Mouse (Mus musculus) thymus, postnatal 14 days (tissue): ENCODE measurements around the gene Wdr38.
"Not testable (repeated sequence)": the region's sequence is repeated elsewhere in the genome, so short reads cannot be mapped to it uniquely, and the experiment has no call there.

Experiments used
- DNase-seq: peaks from one replicate; pipeline ENCODE4 v3.0.0; 2021

Gene Wdr38

GRCm38 (mm10) chr2:38999381-38999780 lies 2.1 kb downstream of the Wdr38 start:
- no peak for DNase-seq

GRCm38 (mm10) chr2:38999910-39000586 lies 2.8 kb downstream of the Wdr38 start:
- no peak for DNase-seq

- no peak for DNase-seq
These were observed 3.3 kb downstream of the Wdr38 start for GRCm38 (mm10) chr2:39000587-39000919.

- DNase-seq: no peak
These were observed 4.6 kb downstream of the Wdr38 start for GRCm38 (mm10) chr2:39001866-39002265.

- no peak for DNase-seq
These were observed 5.8 kb downstream of the Wdr38 start for GRCm38 (mm10) chr2:39003106-39003505.

GRCm38 (mm10) chr2:39003512-39003911 lies 6.2 kb downstream of the Wdr38 start:
- DNase-seq: no peak

- peak; percentile 35 for DNase-seq
These were observed 7.1 kb downstream of the Wdr38 start for GRCm38 (mm10) chr2:39004372-39004771.

- peak; percentile 94 for DNase-seq
These were observed 7.7 kb downstream of the Wdr38 start, which contains the start of gene Arpc5l for GRCm38 (mm10) chr2:39004880-39005435. Gene Arpc5l (plus strand): TSS chr2:39005348.

DNA sequence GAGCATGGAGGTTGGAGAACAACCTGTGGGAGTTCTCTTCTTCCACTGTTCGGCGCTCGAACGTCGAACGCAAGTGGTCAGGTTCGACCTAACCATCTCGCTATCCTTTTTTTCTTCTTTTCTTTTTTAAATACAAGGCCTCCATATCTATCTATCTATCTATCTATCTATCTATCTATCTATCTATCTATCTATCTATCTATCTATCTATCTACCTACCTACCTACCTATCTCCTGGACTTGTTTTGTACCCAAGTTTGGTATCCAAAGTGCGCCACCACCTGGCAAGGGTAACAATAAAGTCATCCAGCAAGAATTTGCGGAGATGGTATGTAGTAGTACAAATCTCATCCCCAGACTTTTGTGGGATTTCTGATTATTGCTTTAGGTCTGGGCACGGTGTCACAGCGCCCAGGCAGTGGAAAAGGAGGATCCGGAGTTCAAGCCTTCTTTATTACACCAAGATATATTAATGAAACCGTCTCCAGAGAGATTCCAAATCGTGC lies 8.4 kb downstream of the Wdr38 start, which contains the start of gene Rpl35:
Gene Rpl35 (minus strand): TSS at position 51 of the 506 bp plus-strand sequence.
- peak; percentile 73 for DNase-seq

DNA sequence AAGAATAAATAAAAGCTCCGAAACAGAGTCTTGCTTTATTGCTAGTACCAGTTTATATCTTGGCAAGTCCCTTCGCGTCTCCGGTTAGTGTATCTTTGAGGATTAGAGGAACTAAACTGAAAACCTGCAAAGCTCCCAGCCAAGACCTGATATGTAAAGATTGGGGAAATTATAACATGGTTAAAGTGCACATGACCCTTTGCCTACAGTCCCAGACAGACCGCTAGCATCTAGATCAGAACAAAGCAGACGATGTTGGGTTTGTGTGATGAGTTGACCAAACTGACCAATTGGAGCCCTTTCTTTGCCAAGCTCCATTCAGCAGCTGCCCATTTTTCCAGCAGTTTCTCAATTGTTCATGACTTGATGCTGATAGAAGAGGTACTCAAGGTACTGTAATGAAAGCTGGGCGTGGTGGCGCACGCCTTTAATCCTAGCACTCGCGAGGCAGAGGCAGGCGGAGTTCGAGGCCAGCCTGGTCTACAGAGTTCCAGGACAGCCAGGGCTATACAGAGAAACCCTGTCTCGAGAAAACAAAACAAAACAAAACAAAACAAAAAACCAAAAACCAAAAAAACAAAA lies 9.0 kb downstream of the Wdr38 start:
- DNase-seq: no peak

DNA sequence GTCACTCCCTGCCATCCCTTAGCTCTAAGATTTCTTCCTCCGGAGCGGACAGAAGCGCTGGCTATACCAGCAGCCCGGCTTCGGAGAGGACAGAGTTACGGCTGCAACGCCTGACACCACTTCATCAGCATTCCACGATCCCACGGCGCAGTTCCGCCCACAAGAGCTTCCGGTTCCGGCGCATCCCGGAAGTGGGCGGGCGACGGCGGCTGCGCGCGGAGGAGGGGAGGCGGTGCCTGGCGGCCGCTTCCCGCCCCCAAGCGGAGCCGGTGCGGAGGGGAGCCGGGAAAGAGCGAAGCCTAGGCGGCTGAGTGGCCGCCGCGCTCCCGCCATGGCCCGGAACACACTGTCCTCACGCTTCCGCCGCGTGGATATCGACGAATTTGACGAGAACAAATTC lies 10.6 kb downstream of the Wdr38 start:
- peak; percentile 96 for DNase-seq

DNA sequence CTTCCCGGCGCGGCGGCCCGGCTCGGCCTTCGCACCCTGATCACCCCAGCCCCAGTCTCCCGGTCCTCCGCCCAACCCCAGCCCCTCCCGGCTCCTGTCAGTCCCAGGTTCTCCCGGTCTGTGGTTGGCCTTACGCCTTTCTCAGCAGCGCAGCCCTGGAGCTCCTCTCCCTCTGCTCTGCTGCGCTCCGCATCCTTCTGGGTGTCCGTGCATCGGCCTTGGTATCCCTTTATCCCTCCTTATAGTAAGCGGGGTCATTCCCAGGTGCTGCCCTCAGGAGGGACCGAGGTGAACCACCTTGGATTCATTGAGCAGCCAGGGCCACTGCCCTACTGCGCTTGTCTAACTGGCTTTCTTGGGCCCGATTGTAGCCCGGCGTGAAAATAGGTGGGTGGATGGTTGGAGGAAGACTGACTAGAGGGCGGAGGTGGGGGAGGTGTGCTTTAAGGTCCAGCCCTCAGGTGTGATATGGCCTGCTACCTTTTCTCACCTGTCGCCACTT lies 11.1 kb downstream of the Wdr38 start:
- DNase-seq: peak; percentile 49

GRCm38 (mm10) chr2:39008954-39009365 lies 11.7 kb downstream of the Wdr38 start:
- DNase-seq: peak; percentile 85

DNA sequence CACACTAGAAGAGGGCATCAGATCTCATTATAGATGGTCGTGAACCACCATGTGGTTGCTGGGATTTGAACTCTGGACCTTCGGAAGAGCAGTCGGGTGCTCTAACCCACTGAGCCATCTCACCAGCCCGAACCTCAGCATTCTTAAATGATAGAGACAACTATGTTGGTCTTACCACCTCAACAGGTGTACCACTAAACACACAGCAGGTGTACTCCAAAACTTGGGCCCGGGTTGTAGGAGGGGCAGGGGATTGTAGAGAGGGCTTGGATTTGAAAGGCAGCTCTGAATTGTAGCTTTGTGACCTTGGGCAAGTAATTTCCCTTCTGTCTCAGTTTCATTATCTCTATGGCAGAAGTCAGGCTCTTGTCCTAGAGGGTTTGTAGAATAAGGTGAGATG lies 12.9 kb downstream of the Wdr38 start:
- not testable (repeated sequence) for DNase-seq

GRCm38 (mm10) chr2:39011264-39011663 lies 14.0 kb downstream of the Wdr38 start:
- DNase-seq: no peak

DNA sequence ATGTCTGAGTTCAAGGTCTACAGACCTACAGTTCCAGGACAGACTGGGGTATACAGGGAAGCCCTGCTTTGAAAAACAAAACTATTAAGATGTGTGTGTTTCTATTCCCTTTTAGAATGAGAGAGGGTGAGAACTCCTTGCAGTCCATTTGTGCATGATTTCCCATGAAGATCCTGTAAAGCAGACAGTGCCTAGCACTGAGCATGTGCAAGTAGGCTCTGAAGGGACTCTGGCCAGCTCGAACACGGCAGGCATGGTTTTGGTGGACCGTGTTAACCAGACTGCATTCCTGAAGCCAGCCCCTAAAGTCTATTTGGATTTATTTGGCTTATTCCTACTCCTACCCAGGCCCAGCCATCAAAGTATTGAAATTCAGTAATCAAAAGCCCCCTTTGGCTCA lies 14.7 kb downstream of the Wdr38 start:
- DNase-seq: no peak

DNA sequence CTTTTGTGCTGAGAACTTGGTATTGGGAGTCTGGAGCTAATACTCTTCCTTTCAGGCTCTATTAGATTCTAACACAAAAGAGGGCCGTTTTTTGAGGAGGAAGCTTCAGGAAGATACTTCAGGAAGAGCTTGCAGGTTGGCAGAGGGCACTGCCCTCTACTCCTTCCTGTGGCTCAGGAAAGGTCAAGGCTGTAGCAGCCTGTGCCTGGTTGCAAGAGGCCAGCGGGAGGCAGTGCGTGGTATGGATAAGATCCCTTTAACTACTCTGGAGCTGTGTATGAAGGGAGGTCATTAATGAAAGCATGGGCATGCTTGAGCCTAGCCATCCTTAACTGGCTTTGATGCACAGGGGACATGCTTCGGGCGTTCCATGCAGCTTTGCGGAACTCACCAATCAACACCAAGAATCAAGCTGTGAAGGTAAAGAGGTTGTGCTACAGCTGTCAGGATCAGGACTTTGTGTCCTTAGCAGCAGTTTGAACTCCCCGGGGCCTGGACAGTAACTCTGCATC lies 15.5 kb downstream of the Wdr38 start:
- no peak for DNase-seq

GRCm38 (mm10) chr2:39016581-39016980 lies 19.3 kb downstream of the Wdr38 start:
- DNase-seq: no peak

DNA sequence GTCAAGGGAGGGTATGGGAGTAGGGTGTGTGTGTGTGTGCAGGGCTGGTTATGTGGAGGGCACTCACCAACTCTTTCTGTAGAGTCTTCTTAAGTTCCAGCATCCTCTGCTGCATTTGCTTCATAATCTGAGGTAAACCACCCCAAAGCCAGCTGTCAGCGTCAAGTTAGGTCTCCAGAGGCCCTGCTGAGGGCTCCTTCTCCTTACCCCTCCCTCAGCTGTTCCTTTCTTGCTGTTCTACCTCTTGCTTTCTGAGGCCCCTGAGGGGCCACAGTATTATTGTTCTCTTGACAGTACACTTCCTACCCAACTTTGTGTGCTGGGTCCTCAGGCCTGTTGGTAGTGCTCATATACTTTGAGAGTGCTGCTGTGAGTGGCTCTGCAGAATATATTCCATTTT lies 22.7 kb downstream of the Wdr38 start:
- no peak for DNase-seq

DNA sequence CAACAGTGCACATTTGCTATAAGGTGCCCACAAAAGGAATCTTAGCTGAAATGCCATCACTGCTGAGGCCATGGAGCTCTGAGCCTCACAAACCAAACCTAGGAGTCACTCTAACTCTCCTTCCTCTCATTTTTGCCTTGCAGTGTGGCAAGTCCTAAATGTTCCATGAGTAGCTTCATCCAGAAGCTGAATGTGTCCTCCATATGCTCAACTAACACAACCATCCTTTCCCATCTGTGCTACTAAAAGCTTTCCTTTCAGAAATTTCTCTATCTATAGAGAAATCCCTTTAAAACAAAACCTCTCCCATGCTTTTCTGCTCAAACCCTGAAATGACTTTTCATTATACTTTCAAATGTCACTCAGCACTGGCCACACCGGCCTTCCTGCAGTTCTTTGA lies 34.3 kb downstream of the Wdr38 start:
- DNase-seq: no peak

GRCm38 (mm10) chr2:39040215-39040614 lies 42.9 kb downstream of the Wdr38 start:
- no peak for DNase-seq

GRCm38 (mm10) chr2:39048515-39048914 lies 51.2 kb downstream of the Wdr38 start:
- DNase-seq: no peak
